Mouse (Mus musculus) c-Kit-positive CD71-negative TER-119-negative erythroid progenitor cells, embryonic 14.5 days (primary cell): ENCODE data around the gene Pou2f3.

Experiments
- DNase-seq: peaks from one replicate; pipeline ENCODE4 v3.0.0-alpha.2; 2013; ENCODE audit warnings: low read depth

Pou2f3 gene

GRCm38 (mm10) chr9:43231805-43232204 lies 21.6 kb upstream of the Pou2f3 start:
- DNase-seq = no peak

DNA sequence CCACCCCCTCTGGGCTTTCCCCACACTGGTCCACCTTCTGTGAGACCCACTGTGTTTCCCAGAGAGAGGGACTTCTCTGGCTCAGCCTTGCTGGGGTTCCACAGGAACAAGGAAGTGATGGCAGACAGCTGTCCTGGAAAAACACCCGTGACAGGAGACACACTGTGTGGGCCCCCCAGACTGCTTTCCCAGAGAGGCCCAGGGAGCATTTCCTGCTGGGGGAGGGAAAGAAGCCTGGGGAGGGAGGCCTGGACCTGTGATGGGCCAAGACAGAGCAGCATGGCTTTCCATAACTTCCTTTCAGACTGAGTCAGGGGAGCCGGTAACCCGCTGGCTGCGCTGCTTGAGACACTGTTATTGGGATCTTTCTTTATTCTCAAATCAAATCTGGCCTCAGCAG lies 20.7 kb upstream of the Pou2f3 start:
- DNase-seq = no peak

GRCm38 (mm10) chr9:43229962-43230361 lies 19.8 kb upstream of the Pou2f3 start:
- DNase-seq = no peak

- DNase-seq = no peak
Measured at GRCm38 (mm10) chr9:43229398-43229895, 19.3 kb upstream of the Pou2f3 start.

DNA sequence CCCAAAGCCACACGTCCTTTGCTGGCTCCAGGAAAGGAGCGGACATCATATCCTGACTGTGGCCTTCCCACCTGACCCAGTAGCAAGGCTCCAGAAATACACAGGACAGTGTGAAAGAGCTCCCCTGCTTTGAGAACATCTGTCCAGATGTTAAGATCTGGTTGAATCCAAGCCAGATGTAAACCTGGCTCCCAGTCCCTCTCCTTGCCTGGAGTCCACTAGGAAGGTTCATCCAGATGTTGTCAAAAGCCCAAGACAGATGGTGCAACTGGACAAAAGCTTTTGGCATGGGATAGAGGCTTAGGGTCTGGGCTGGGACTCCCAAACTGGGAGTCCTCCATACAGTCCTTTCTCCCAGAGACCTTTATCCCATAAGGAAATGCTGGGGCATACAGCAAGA lies 18.6 kb upstream of the Pou2f3 start:
- no peak for DNase-seq

DNA sequence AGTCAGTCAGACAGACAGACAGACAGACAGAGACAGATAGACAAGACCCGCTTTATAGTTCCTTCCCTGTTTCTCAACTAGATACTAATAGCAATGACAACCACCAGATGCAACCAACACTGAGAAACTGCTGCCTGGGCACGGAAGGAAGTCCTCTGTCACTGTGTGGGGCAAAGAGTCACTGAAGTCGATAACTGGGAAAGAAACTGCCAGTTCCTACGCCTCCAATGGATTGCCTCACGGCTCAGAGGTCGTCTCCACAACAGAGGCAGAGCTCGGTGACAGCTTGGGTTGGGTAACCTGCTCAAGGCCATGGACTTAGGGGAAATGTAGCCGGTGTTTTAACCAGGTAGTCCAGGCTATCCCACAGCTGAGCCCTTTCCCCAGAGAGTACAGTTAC lies 17.5 kb upstream of the Pou2f3 start:
- DNase-seq = no peak

GRCm38 (mm10) chr9:43226573-43227160 lies 16.5 kb upstream of the Pou2f3 start:
- no peak for DNase-seq

- no peak for DNase-seq
Measured at GRCm38 (mm10) chr9:43225481-43225880, 15.3 kb upstream of the Pou2f3 start.

- no peak for DNase-seq
Measured at GRCm38 (mm10) chr9:43224771-43225355, 14.7 kb upstream of the Pou2f3 start.

GRCm38 (mm10) chr9:43222429-43222715 lies 12.2 kb upstream of the Pou2f3 start:
- DNase-seq = no peak

- peak; percentile 67 for DNase-seq
Measured at GRCm38 (mm10) chr9:43221643-43222428, 11.7 kb upstream of the Pou2f3 start.

DNA sequence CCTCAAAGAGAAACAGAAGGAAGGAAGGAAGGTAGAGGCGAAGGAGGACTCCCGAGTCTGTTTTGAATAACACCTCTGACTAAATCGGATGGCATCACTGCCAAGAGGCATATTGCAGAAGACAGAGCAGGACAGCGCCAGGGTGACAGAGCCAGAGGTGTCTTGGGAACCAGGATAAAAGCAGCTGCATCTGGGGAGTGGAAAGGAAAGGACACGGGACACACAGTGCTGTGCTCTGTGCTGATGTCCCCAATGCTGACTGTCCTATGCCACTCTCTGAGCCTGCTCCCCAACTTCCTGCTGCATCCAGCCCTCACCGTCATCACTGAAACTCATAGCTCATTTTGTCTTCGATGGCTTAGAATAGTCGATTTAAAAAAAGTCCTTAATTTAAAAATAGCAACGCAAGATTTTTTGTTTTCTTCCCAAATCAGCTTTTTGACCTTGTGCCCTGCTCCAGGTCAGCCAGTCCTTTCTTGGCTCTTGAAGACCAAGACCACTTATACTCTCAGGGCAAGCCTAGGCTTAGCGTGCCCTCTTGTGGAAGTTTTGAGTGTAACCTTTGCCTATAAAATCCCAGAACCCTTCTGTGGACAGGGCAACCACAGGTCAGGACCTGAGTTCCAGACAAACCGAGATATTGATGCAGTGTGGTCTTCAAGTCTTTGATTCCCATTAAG lies 742 bp upstream of the Pou2f3 start:
- DNase-seq = no peak

GRCm38 (mm10) chr9:43206022-43206390 lies 4.2 kb downstream of the Pou2f3 start:
- no peak for DNase-seq

DNA sequence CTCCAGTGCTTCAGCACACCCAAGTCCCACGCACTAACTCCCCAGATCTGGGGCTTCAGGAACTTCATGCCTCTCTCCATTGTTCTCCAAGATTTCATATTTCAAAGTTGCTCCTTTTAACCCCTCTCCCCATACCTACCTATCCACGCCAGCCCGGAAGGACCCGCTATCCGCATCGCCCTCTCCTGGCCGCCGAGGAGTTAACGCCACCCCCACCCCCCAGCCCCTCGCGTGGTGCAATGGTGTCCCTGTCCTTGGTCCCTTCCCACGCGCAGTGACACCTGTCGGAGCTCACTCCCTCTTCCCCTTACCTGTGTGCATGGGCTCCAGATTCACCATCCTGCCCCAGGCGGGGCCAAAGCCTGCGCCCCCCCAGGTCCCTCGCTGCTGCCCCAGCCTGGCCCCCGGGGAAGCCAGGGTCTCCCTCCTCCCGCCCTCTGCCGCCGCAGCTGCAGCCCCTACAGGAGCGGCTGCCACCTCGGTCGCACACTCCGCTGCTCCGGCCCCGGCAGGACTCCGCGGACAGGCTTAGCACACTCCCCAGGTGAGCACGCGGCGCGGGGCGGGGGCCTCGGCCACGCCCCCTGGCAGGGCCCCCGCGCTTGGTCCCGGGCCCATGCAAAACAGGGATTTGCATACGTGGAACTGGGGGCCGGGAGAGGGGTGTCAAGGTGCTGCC lies 4.7 kb downstream of the Pou2f3 start:
- no peak for DNase-seq

GRCm38 (mm10) chr9:43200212-43200611 lies 10.0 kb downstream of the Pou2f3 start:
- no peak for DNase-seq

GRCm38 (mm10) chr9:43194001-43194400 lies 16.2 kb downstream of the Pou2f3 start:
- no peak for DNase-seq

- no peak for DNase-seq
Measured at GRCm38 (mm10) chr9:43191561-43191960, 18.6 kb downstream of the Pou2f3 start.

GRCm38 (mm10) chr9:43189021-43189356 lies 21.2 kb downstream of the Pou2f3 start:
- no peak for DNase-seq

- DNase-seq = no peak
Measured at GRCm38 (mm10) chr9:43188309-43189020, 21.7 kb downstream of the Pou2f3 start.

- no peak for DNase-seq
Measured at GRCm38 (mm10) chr9:43179614-43180013, 30.6 kb downstream of the Pou2f3 start.

DNA sequence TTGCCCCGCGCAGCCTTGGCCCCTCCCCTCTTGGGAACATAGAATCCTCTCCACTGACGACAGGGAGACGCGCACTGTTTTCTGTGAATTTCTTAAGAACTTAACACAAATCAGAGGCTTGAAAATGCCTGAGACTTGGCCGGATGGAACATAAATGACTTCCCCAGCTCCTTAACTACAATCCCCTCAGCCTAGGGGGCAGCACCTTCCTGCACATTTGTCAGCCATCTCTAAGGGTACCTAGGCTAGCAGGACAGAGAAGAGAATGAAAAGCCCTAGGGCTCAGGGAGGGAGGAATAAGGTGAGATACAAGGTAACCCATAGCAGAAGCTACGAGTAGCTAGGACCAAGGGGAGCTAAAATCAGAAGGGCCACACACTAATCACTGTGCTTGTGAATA lies 32.0 kb downstream of the Pou2f3 start:
- no peak for DNase-seq

DNA sequence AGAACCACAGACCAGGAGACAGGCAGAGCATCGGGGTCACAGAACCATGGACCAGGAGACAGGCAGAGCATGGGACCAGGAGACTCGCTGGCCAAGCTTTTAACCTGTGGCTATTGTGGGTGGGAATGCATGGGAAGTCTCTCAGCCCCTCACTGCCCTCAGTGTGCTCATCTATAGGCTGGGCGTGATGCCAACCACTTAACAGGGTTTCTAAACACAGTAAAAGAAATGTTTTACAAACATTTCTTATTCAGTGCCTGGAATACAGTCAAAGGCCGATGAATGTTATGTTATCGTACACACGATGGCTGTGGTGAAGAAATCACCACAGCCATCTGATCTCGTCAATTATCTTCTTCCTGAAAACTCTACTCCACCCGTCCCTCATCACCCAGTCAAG lies 43.1 kb downstream of the Pou2f3 start:
- no peak for DNase-seq
